Mouse (Mus musculus): ENCODE data around the gene Gm21750. TPM values are rescaled to one million over a fixed set of nuclear protein-coding genes. Genes with fewer than 3 reads are reported as not detected.

Gene Gm21750
- polyA plus RNA-seq, 1 experiment from 2014 or later: not detected

DNA sequence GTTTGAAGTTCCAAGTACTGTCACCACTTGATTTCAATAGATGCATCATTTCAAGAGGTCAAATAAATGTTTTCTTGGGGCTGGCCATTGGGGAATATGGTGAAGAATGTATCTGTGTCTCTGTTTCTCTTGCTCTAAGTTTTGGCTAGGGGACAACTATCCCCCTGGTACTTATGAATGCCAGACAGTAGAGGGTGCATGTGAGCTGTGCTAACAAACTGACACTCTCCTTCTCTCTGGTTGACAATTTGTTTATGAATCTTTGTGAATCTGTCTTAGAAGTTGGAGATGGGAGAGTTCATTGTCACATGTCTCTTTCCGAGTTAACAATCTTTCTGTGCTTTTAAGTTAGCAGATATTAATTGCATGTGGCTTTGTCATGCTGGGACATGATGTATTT lies 39.2 kb downstream of the Gm21750 start:
- H3K36me3 ChIP-seq: no peaks in the 10 kb centered on the region
- H3K4me3 ChIP-seq: no peak overlapping the region
- H3K4me2 ChIP-seq (replicated peaks): no peak overlapping the region
- no peak overlapping the region for H3K9ac ChIP-seq (replicated peaks)
- H3K27ac ChIP-seq (replicated peaks): no peak overlapping the region
- 60% methylated on average over 1 of the region's 1 CpGs for WGBS
- H3K9me3 ChIP-seq: no peaks in the 10 kb centered on the region
- no peaks in the 10 kb centered on the region for H3K4me1 ChIP-seq
- no peaks in the 10 kb centered on the region for H3K27me3 ChIP-seq
- ATAC-seq (ENCODE audit: low FRiP score, low read depth): no peak

- Histone ChIP-seq H3K36me3 (no peaks in the 10 kb centered on the region), H3K9me3 (no peaks in the 10 kb centered on the region), H3K27ac (replicated peaks) (no peak overlapping the region), H3K4me3 (no peak overlapping the region), H3K4me1 (no peaks in the 10 kb centered on the region), H3K27me3 (no peaks in the 10 kb centered on the region), H3K9ac (replicated peaks) (no peak overlapping the region), H3K4me2 (replicated peaks) (no peak overlapping the region)
- ATAC-seq (ENCODE audit: low FRiP score, low read depth): no peak
- 90% methylated on average over 9 of the region's 9 CpGs for WGBS
Observed at GRCm38 (mm10) chr14:73709412-73710110, 48.5 kb downstream of the Gm21750 start.

Other genes starting within 250 kb of the Gm21750 start
- 87.6 and 93.7 TPM in 2 replicates for gene Med4, start 151.2 kb upstream of the Gm21750 start, polyA plus RNA-seq (2016; fragmentation: Nextera tagmentation; extraction: Ambion mirVana)
- 94.3 and 98.4 TPM in 2 replicates for gene Sucla2, start 135.9 kb upstream of the Gm21750 start, polyA plus RNA-seq (2016; fragmentation: Nextera tagmentation; extraction: Ambion mirVana)
- 9.9 and 11.2 TPM in 2 replicates for gene Nudt15, start 113.0 kb upstream of the Gm21750 start, polyA plus RNA-seq (2016; fragmentation: Nextera tagmentation; extraction: Ambion mirVana)

All from midbrain, embryonic 12.5 days (tissue).